Mouse (Mus musculus) myocyte (in vitro differentiated cells): ENCODE results near the gene Slc13a3.

Experiments
- MAX ChIP-seq: IDR thresholded peaks from one replicate; pipeline ENCODE4 v1.6.1; 2011; ENCODE audit warnings: low read depth, mild to moderate bottlenecking, control low read depth
- MYOD1 ChIP-seq, 3 experiments: IDR thresholded peaks; one replicate each; pipeline ENCODE4 v1.6.1; 2011; ENCODE audit warnings: control low read depth in 2 of 3, low read depth in 2 of 3, mild to moderate bottlenecking in 2 of 3, moderate library complexity in 1 of 3; ENCODE audit not compliant: insufficient read length in 2 of 3, control insufficient read depth in 1 of 3
- MYOG ChIP-seq, 3 experiments: IDR thresholded peaks; one replicate each; pipeline ENCODE4 v1.6.1; 2011; ENCODE audit warnings: control low read depth in 2 of 3, low read depth in 2 of 3, mild to moderate bottlenecking in 2 of 3; ENCODE audit not compliant: insufficient read length in 2 of 3, control insufficient read depth in 1 of 3, insufficient read depth in 1 of 3
- POLR2A ChIP-seq: IDR thresholded peaks from one replicate; pipeline ENCODE4 v1.6.1; 2011; ENCODE audit warnings: low read depth, mild to moderate bottlenecking, control low read depth, moderate library complexity; ENCODE audit not compliant: insufficient read length
- POLR2AphosphoS2 ChIP-seq: IDR thresholded peaks from one replicate; pipeline ENCODE4 v1.6.1; 2011; ENCODE audit warnings: low read depth, control low read depth; ENCODE audit not compliant: insufficient read length
- USF1 ChIP-seq: IDR thresholded peaks from one replicate; pipeline ENCODE4 v1.6.1; 2011; ENCODE audit warnings: low read depth, mild to moderate bottlenecking, control low read depth, moderate library complexity

GRCm38 (mm10) chr2:165486401-165486800 lies 13.4 kb upstream of the Slc13a3 start:
- TF ChIP-seq POLR2A (no peak), USF1 (no peak), MAX (no peak), POLR2AphosphoS2 (no peak), MYOD1 (IDR thresholded peaks at IDR 0.05; ENCODE audit: control insufficient read depth in 1 of 3, insufficient read length in 2 of 3, low read depth in 2 of 3) (no peak), MYOG (IDR thresholded peaks at IDR 0.05; ENCODE audit: control insufficient read depth in 1 of 3, insufficient read depth in 1 of 3, insufficient read length in 2 of 3, low read depth in 2 of 3) (no peak)
